Mouse (Mus musculus): ENCODE data around the gene Dido1.

DNA sequence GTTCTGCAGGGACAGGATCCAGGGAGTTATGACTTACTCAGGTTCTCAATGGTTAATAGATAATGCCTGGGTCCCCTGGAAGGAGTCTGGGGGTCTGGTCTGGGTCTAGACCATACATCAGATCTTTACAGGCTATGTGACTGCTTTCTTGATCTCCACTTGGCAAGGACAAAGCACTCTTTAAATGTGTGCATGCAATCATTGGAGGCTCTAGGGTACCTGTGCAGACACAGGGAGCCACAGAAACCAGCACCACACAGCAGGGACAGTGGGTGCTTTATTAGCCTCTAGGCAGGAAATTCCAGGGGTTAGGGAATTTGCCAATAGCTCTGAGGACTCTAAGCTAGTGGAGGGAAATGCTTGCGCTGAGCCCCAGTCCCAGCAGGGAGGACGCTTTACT, 97.9 kb downstream of the Dido1 start:
- TF ChIP-seq POLR2A (IDR thresholded peaks at IDR 0.05; ENCODE audit: insufficient read depth, low read length) (no peak), CTCF (IDR thresholded peaks at IDR 0.05; ENCODE audit: low read depth, low read length) (no peak), EP300 (IDR thresholded peaks at IDR 0.05; ENCODE audit: insufficient read depth, low read depth, low read length) (no peak)

Data from ES-Bruce4 (cell line).